Comparison of ENCODE assay signal across 15 mouse cellular contexts in the genomic region with DNA sequence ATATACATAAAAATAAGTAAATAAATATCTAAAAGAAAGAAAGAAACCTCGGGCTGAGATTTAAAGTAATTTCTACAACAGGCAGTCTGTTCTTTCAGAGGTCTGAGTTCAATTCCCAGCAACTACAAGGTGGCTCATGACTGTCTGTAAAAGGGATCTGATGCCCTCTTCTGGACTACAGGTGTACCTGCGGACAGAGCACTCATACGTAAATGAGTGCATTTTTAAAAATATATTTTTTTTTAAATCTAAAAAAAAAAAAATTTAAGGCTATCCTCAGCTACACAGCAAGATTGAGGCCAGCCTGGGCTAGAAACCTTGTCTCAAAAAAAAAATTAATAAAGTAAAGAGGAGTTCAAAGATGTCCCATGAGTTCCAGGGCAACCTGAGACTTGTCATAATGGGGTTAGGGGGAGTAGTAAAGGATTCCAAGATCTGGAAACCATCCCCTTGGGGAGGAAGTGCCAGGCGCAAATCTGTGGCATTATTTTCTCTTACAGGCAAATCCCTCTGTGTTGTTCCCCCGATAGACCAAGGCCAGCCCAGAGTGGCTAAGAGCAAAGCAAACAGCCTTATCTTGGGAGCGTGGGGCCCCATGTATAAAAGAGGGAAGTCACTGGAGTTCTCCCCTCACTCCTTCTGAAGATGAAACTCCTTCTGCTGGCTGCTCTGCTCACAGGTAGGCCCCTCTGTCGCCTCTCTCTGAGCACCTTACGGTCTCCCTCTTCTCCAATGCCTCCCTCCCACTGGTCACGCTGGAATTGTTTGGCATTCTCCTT. TPM values are rescaled to one million over a fixed set of nuclear protein-coding genes. Genes with fewer than 3 reads are reported as not detected.
DNase-seq lines count a peak whose midpoint lies in the region; ATAC-seq and TF ChIP-seq lines count a peak whose summit lies in the region.
"Had no signal": no experiment of that assay in that cellular context is flagged by ENCODE, and none has a peak within 500 bp of the region (broad histone marks: within the 10 kb centered on the region; RNA-seq: fewer than 3 reads in every experiment).

A gene (plus strand): TSS at position 621 of the 779 bp plus-strand sequence.

- no peaks in the 10 kb centered on the region for H3K27me3 ChIP-seq in hindbrain, postnatal 0 days (ENCODE audit: insufficient read depth, low read length)
- H3K27me3 ChIP-seq in hindbrain, embryonic 10.5 days (ENCODE audit: insufficient read depth, poor library complexity, severe bottlenecking) = no peaks in the 10 kb centered on the region
- H3K27me3 ChIP-seq in CH12.LX (replicated peaks) = peaks cover 2% of the 10 kb centered on the region
- no peaks in the 10 kb centered on the region for H3K27me3 ChIP-seq in lung, postnatal 0 days (replicated peaks; ENCODE audit: insufficient read depth, low read length)
- H3K27me3 ChIP-seq: forebrain, embryonic 13.5 days had no signal

- TF ChIP-seq CTCF in hindbrain, postnatal 0 days (IDR thresholded peaks at IDR 0.05; ENCODE audit: low read depth) = peak; percentile 33
- TF ChIP-seq CTCF in CH12.LX (conservative IDR thresholded peaks at IDR 0.05 in 1 of 2, IDR thresholded peaks at IDR 0.05 in 1 of 2; ENCODE audit: low read depth in 2 of 2, low read length in 2 of 2) = peak; percentile 9 to 62; a peak in 2 of 4 replicates
- TF ChIP-seq CTCF in lung, postnatal 0 days (IDR thresholded peaks at IDR 0.05) = peak; percentile 50

- H3K36me3 ChIP-seq in hindbrain, postnatal 0 days (ENCODE audit: insufficient read depth, low read length) = no peaks in the 10 kb centered on the region
- no peaks in the 10 kb centered on the region for H3K36me3 ChIP-seq in hindbrain, embryonic 10.5 days
- H3K36me3 ChIP-seq in CH12.LX (replicated peaks in 1 of 2; ENCODE audit: control insufficient read depth in 1 of 2, insufficient read depth in 1 of 2, low read length in 1 of 2) = no peaks in the 10 kb centered on the region
- no peaks in the 10 kb centered on the region for H3K36me3 ChIP-seq in lung, postnatal 0 days (ENCODE audit: insufficient read depth, low read length)

- WGBS in hindbrain, postnatal 0 days = 52% methylated on average over 9 of the region's 9 CpGs
- 48% methylated on average over 9 of the region's 9 CpGs for WGBS in hindbrain, embryonic 10.5 days
- WGBS in lung, postnatal 0 days = 34% methylated on average over 9 of the region's 9 CpGs

- no peak within 1 kb of the TSS for H3K4me3 ChIP-seq in hindbrain, postnatal 0 days (ENCODE audit: low read length)
- no peak within 1 kb of the TSS for H3K4me3 ChIP-seq in hindbrain, embryonic 10.5 days
- H3K4me3 ChIP-seq in CH12.LX (replicated peaks in 1 of 3; ENCODE audit: low read depth in 2 of 3, low read length in 2 of 3, poor library complexity in 1 of 3) = no peak within 1 kb of the TSS
- H3K4me3 ChIP-seq in lung, postnatal 0 days (ENCODE audit: low read depth, low read length) = no peak within 1 kb of the TSS
- H3K4me3 ChIP-seq: forebrain, embryonic 13.5 days; myocyte had no signal

- no peak within 1 kb of the TSS for H3K4me2 ChIP-seq in hindbrain, postnatal 0 days (ENCODE audit: low read depth, low read length)
- H3K4me2 ChIP-seq in CH12.LX (ENCODE audit: insufficient read depth, low read depth, poor library complexity, severe bottlenecking) = no peak within 1 kb of the TSS
- H3K4me2 ChIP-seq in lung, postnatal 0 days (replicated peaks; ENCODE audit: low read depth, low read length) = no peak within 1 kb of the TSS; the same call in 1 of the 2 replicates
- H3K4me2 ChIP-seq: forebrain, embryonic 13.5 days; hindbrain, embryonic 14.5 days had no signal

- dilution Hi-C loops in CH12.LX (cut with MboI; ENCODE audit: extremely low pct_ligation_motif_present, extremely low pct_unique_long_range_greater_than_20kb, low sequenced_read_pairs) = no loop called here

- H3K79me2 ChIP-seq in CH12.LX (replicated peaks; ENCODE audit: control insufficient read depth, extremely low read depth, insufficient read depth, poor library complexity, severe bottlenecking) = no peaks in the 10 kb centered on the region

- no peaks in the 10 kb centered on the region for H3K4me1 ChIP-seq in hindbrain, postnatal 0 days (ENCODE audit: insufficient read depth, low read length)
- peaks cover 4% of the 10 kb centered on the region for H3K4me1 ChIP-seq in hindbrain, embryonic 10.5 days (replicated peaks)
- peaks cover 0 to 8% of the 10 kb centered on the region in 2 experiments; a peak in 2 of 4 replicates for H3K4me1 ChIP-seq in CH12.LX (ENCODE audit: control insufficient read depth in 1 of 2, insufficient read depth in 2 of 2)
- H3K4me1 ChIP-seq in lung, postnatal 0 days (ENCODE audit: insufficient read depth, low read depth, low read length) = peaks cover 1% of the 10 kb centered on the region; the same call in 1 of the 2 replicates
- H3K4me1 ChIP-seq: forebrain, embryonic 13.5 days had no signal

- H3K27ac ChIP-seq in hindbrain, postnatal 0 days = no peak within 1 kb of the TSS
- no peak within 1 kb of the TSS for H3K27ac ChIP-seq in hindbrain, embryonic 10.5 days
- H3K27ac ChIP-seq in CH12.LX (ENCODE audit: insufficient read depth, low read depth) = no peak within 1 kb of the TSS
- 0 out of 2 replicates have a peak within 1 kb of the TSS, but pooled peaks have one; percentile 26 for H3K27ac ChIP-seq in lung, postnatal 0 days (ENCODE audit: low read length)
- H3K27ac ChIP-seq: forebrain, embryonic 13.5 days; hindbrain, embryonic 14.5 days had no signal

- in situ Hi-C loops in CH12.LX (cut with MboI; ENCODE audit: low pct_ligation_motif_present, low pct_unique_long_range_greater_than_20kb, low sequenced_read_pairs) = no loop called here

- no peak for TF ChIP-seq POLR2A in CH12.LX (IDR thresholded peaks at IDR 0.05; ENCODE audit: low read depth, low read length)

- H3K9me3 ChIP-seq in hindbrain, postnatal 0 days (ENCODE audit: low read length) = no peaks in the 10 kb centered on the region
- no peaks in the 10 kb centered on the region for H3K9me3 ChIP-seq in hindbrain, embryonic 10.5 days
- no peaks in the 10 kb centered on the region for H3K9me3 ChIP-seq in CH12.LX (replicated peaks; ENCODE audit: low read length)
- no peaks in the 10 kb centered on the region for H3K9me3 ChIP-seq in lung, postnatal 0 days (ENCODE audit: low read length)
- H3K9me3 ChIP-seq: forebrain, embryonic 13.5 days had no signal

- no peak for DNase-seq in hindbrain, postnatal 0 days (ENCODE audit: low spot score)
- DNase-seq in hindbrain, embryonic 10.5 days (ENCODE audit: low spot score) = no peak
- DNase-seq in CH12.LX (ENCODE audit: extremely low read depth) = peak; percentile 35
- peak; percentile 70 for DNase-seq in ZHBTc4 (ENCODE audit: low read depth, low spot score)
- DNase-seq in lung, postnatal 0 days (ENCODE audit: low spot score) = peak; percentile 41
- no peak for DNase-seq in urinary bladder, adult 2 months (ENCODE audit: low spot score)
- no peak for DNase-seq in cerebellum, adult 11 months
- no peak for DNase-seq in layer of hippocampus, adult 11-12 months (ENCODE audit: low spot score)
- DNase-seq: kidney, postnatal 36 days had no signal

- no peak within 1 kb of the TSS for H3K9ac ChIP-seq in hindbrain, postnatal 0 days (replicated peaks; ENCODE audit: low read length)
- H3K9ac ChIP-seq in CH12.LX (ENCODE audit: insufficient read depth, low read depth) = no peak within 1 kb of the TSS
- H3K9ac ChIP-seq in lung, postnatal 0 days (replicated peaks; ENCODE audit: low read depth) = 0 out of 2 replicates have a peak within 1 kb of the TSS, but pooled peaks have one; percentile 5
- H3K9ac ChIP-seq: forebrain, embryonic 13.5 days; hindbrain, embryonic 14.5 days had no signal

- TF ChIP-seq RAD21 in CH12.LX (IDR thresholded peaks at IDR 0.05; ENCODE audit: low read depth, low read length) = peak; percentile 56

- TF ChIP-seq EP300 in CH12.LX (IDR thresholded peaks at IDR 0.05; ENCODE audit: low read length) = no peak
- TF ChIP-seq EP300 in lung, postnatal 0 days (IDR thresholded peaks at IDR 0.05) = no peak

- no peak for ATAC-seq in hindbrain, postnatal 0 days
- peak; percentile 65 for ATAC-seq in lung, postnatal 0 days
- ATAC-seq: forebrain, embryonic 13.5 days had no signal

TF ChIP-seq in CH12.LX, 34 proteins besides CTCF, POLR2A, EP300 and RAD21:
- TF ChIP-seq SMC3 (IDR thresholded peaks at IDR 0.05; ENCODE audit: low read depth, low read length) (peak; percentile 40; the same call in 1 of the 2 replicates), ZKSCAN1 (IDR thresholded peaks at IDR 0.05; ENCODE audit: borderline replicate concordance, low read depth, low read length) (no peak), NELFE (IDR thresholded peaks at IDR 0.05; ENCODE audit: low read depth, low read length) (no peak), ZNF384 (IDR thresholded peaks at IDR 0.05; ENCODE audit: low read depth, low read length) (peak; percentile 67)

RNA-seq across cellular contexts. Expression of the gene that starts here (rescaled TPM):
- total RNA-seq in hindbrain, postnatal 0 days (2014; rRNA removed) = not detected in 2 replicates
- polyA plus RNA-seq in hindbrain, postnatal 0 days (2015; fragmentation: Nextera tagmentation; extraction: Ambion mirVana) = not detected in 2 replicates
- 0.51 TPM in 1 of 2 replicates, not detected in the other for polyA plus RNA-seq in hindbrain, embryonic 10.5 days (2016; fragmentation: Nextera tagmentation; extraction: Ambion mirVana)
- not detected in 2 replicates for total RNA-seq in CH12.LX (2012; rRNA removed)
- total RNA-seq in CH12.LX (2014; rRNA removed) = not detected in 2 replicates
- not detected in 2 replicates for polyA plus RNA-seq in CH12.LX (2012; ENCODE audit: insufficient read length, low read depth)
- polyA plus RNA-seq in lung, postnatal 0 days (2015; fragmentation: Nextera tagmentation; extraction: Ambion mirVana) = 70.5 and 71.7 TPM in 2 replicates
- polyA plus RNA-seq in urinary bladder, adult 2 months (2012; rRNA removed) = not detected in 2 replicates
- total RNA-seq: heart, adult 8-10 months; left cerebral cortex, postnatal 14 days had no signal
- polyA plus RNA-seq: embryonic facial prominence, embryonic 11.5 days; forebrain, embryonic 13.5 days; hindbrain, embryonic 14.5 days; myocyte had no signal

Comparison
In these comparisons a context has a peak if more than half of its experiments do, and no peak if none do; other contexts are left out.
1. RNA of the gene that starts here (polyA plus RNA-seq): 70.5 to 71.7 TPM in lung, postnatal 0 days; 0.51 TPM in hindbrain, embryonic 10.5 days, not detected in CH12.LX, not detected in hindbrain, postnatal 0 days and not detected in urinary bladder, adult 2 months; every median in the first group is over 10 times any median in the second.
2. Peak in DNase-seq in CH12.LX; RNA of the gene not detected or under 1 TPM.
3. DNase-seq: peak in ZHBTc4 (single experiment) and lung, postnatal 0 days (single experiment); none in hindbrain, postnatal 0 days (single experiment), hindbrain, embryonic 10.5 days (single experiment), urinary bladder, adult 2 months (single experiment), cerebellum, adult 11 months (single experiment) and layer of hippocampus, adult 11-12 months (single experiment).
4. Peak in every context shown above with its lines, with median percentiles within 50 percentile points of each other: CTCF ChIP-seq.